Mouse (Mus musculus) embryonic facial prominence, embryonic 10.5 days (tissue): ENCODE measurements around the gene Napsa. TPM values are rescaled to one million over a fixed set of nuclear protein-coding genes. Genes with fewer than 3 reads are reported as not detected.

Experiments used
- DNase-seq: peaks from one replicate; pipeline ENCODE4 v3.0.0-alpha.2; 2017; ENCODE audit warnings: low spot score
- H3K27ac ChIP-seq: fragments of 300-500 bp; sonication (generic); replicated peaks from 2 replicates; pipeline ENCODE4 v1.5.1; 2016; ENCODE audit warnings: mild to moderate bottlenecking
- H3K27me3 ChIP-seq: fragments of 300-500 bp; sonication (generic); replicated peaks from 2 replicates; pipeline ENCODE4 v1.6.1; 2016; ENCODE audit warnings: low read depth, mild to moderate bottlenecking; ENCODE audit not compliant: poor library complexity, severe bottlenecking
- H3K36me3 ChIP-seq: fragments of 300-500 bp; sonication (generic); replicated peaks from 2 replicates; pipeline ENCODE4 v1.6.1; 2016; ENCODE audit warnings: mild to moderate bottlenecking, moderate library complexity
- H3K4me1 ChIP-seq: fragments of 300-500 bp; sonication (generic); 2 replicates; pipeline ENCODE4 v1.6.1; 2016
- H3K4me3 ChIP-seq: fragments of 300-500 bp; sonication (generic); 2 replicates; pipeline ENCODE4 v1.5.1; 2016; ENCODE audit warnings: mild to moderate bottlenecking, moderate library complexity
- H3K9me3 ChIP-seq: fragments of 300-500 bp; sonication (generic); 2 replicates; pipeline ENCODE4 v1.6.1; 2016; ENCODE audit warnings: mild to moderate bottlenecking
- WGBS: fragments of 180-500 bp; shearing (Covaris S2); methylation state at CpG from one replicate; pipeline ENCODE4 v1.1.7; 2016; 5-methylcytosine and 5-hydroxymethylcytosine counted together
- polyA plus RNA-seq: library from polyadenylated mRNA; unstranded; fragments of >200 nt; fragmentation: Nextera tagmentation; extraction: Ambion mirVana; gene quantifications from 2 replicates; pipeline ENCODE4 v1.2.1, GENCODE M21; 2016

Gene Napsa
- polyA plus RNA-seq, 1 experiment from 2014 or later: 0.88 TPM

- Histone ChIP-seq H3K4me3 (peak overlapping the region; percentile 27; the same call in 1 of the 2 replicates), H3K27me3 (peaks cover 71% of the 10 kb centered on the region), H3K9me3 (no peaks in the 10 kb centered on the region), H3K4me1 (peaks cover 54% of the 10 kb centered on the region), H3K36me3 (no peaks in the 10 kb centered on the region), H3K27ac (no peak overlapping the region)
- no peak for DNase-seq
- WGBS: 9% methylated on average over 29 of the region's 29 CpGs
Observed at GRCm38 (mm10) chr7:44606171-44606901, 34.2 kb downstream of the Napsa start.

- H3K4me1 ChIP-seq: peaks cover 22% of the 10 kb centered on the region
- no peaks in the 10 kb centered on the region for H3K9me3 ChIP-seq
- no peak overlapping the region for H3K27ac ChIP-seq
- H3K27me3 ChIP-seq: peaks cover 55% of the 10 kb centered on the region
- WGBS: 88% methylated on average over 7 of the region's 7 CpGs
- DNase-seq: no peak
- H3K4me3 ChIP-seq: no peak overlapping the region
- no peaks in the 10 kb centered on the region for H3K36me3 ChIP-seq
Observed at GRCm38 (mm10) chr7:44612192-44612591, 40.0 kb downstream of the Napsa start.

GRCm38 (mm10) chr7:44614041-44614688 lies 42.0 kb downstream of the Napsa start:
- WGBS: 5% methylated on average over 20 of the region's 20 CpGs
- DNase-seq: peak; percentile 63

GRCm38 (mm10) chr7:44615309-44615708 lies 43.1 kb downstream of the Napsa start:
- H3K27me3 ChIP-seq: peaks cover 34% of the 10 kb centered on the region
- H3K27ac ChIP-seq: no peak overlapping the region
- WGBS: 14% methylated on average over 10 of the region's 10 CpGs
- no peaks in the 10 kb centered on the region for H3K36me3 ChIP-seq
- peak overlapping the region; percentile 34 for H3K4me3 ChIP-seq
- peaks cover 22% of the 10 kb centered on the region for H3K4me1 ChIP-seq
- H3K9me3 ChIP-seq: peaks cover 7% of the 10 kb centered on the region; the same call in 1 of the 2 replicates
- DNase-seq: no peak

More at GRCm38 (mm10) chr7:44614041-44614688, 42.0 kb downstream of the Napsa start:
- peaks cover 36% of the 10 kb centered on the region for H3K27me3 ChIP-seq
- peak overlapping the region; percentile 40 for H3K4me3 ChIP-seq
- H3K36me3 ChIP-seq: no peaks in the 10 kb centered on the region
- no peak overlapping the region for H3K27ac ChIP-seq
- peaks cover 22% of the 10 kb centered on the region for H3K4me1 ChIP-seq
- 0 out of 2 replicates have a peak, but pooled peaks cover 4% of the 10 kb centered on the region for H3K9me3 ChIP-seq

- H3K36me3 ChIP-seq: no peaks in the 10 kb centered on the region
- DNase-seq: no peak
- H3K4me3 ChIP-seq: no peak overlapping the region
- peaks cover 34% of the 10 kb centered on the region for H3K27me3 ChIP-seq
- peaks cover 22% of the 10 kb centered on the region for H3K4me1 ChIP-seq
- 78% methylated on average over 14 of the region's 14 CpGs for WGBS
- no peak overlapping the region for H3K27ac ChIP-seq
- H3K9me3 ChIP-seq: peaks cover 7% of the 10 kb centered on the region; the same call in 1 of the 2 replicates
Observed at GRCm38 (mm10) chr7:44615987-44616386, 43.8 kb downstream of the Napsa start.

- no peak overlapping the region for H3K4me3 ChIP-seq
- 75% methylated on average over 3 of the region's 3 CpGs for WGBS
- no peak overlapping the region for H3K27ac ChIP-seq
- peaks cover 34% of the 10 kb centered on the region for H3K27me3 ChIP-seq
- H3K4me1 ChIP-seq: peaks cover 22% of the 10 kb centered on the region
- peaks cover 7% of the 10 kb centered on the region; the same call in 1 of the 2 replicates for H3K9me3 ChIP-seq
- no peak for DNase-seq
- no peaks in the 10 kb centered on the region for H3K36me3 ChIP-seq
Observed at GRCm38 (mm10) chr7:44617059-44617458, 44.9 kb downstream of the Napsa start.

- peaks cover 6% of the 10 kb centered on the region for H3K4me1 ChIP-seq
- H3K27me3 ChIP-seq: 0 out of 2 replicates have a peak, but pooled peaks cover 3% of the 10 kb centered on the region
- no peak overlapping the region for H3K4me3 ChIP-seq
- WGBS: 49% methylated on average over 18 of the region's 18 CpGs
- DNase-seq: peak; percentile 40
- no peak overlapping the region for H3K27ac ChIP-seq
- H3K9me3 ChIP-seq: peaks cover 3% of the 10 kb centered on the region; the same call in 1 of the 2 replicates
- no peaks in the 10 kb centered on the region for H3K36me3 ChIP-seq
Observed at GRCm38 (mm10) chr7:44623714-44624542, 51.7 kb downstream of the Napsa start.

GRCm38 (mm10) chr7:44624543-44624826 lies 52.3 kb downstream of the Napsa start:
- Histone ChIP-seq H3K4me3 (no peak overlapping the region), H3K9me3 (peaks cover 3% of the 10 kb centered on the region; the same call in 1 of the 2 replicates)
- 76% methylated on average over 3 of the region's 3 CpGs for WGBS

GRCm38 (mm10) chr7:44624828-44625227 lies 52.6 kb downstream of the Napsa start:
- H3K4me1 ChIP-seq: peaks cover 6% of the 10 kb centered on the region
- no peak overlapping the region for H3K4me3 ChIP-seq
- no peaks in the 10 kb centered on the region for H3K36me3 ChIP-seq
- no peaks in the 10 kb centered on the region; the same call in 1 of the 2 replicates for H3K9me3 ChIP-seq
- WGBS: 63% methylated on average over 14 of the region's 14 CpGs
- no peak overlapping the region for H3K27ac ChIP-seq
- DNase-seq: no peak
- H3K27me3 ChIP-seq: 0 out of 2 replicates have a peak, but pooled peaks cover 3% of the 10 kb centered on the region

More at GRCm38 (mm10) chr7:44624543-44624826, 52.3 kb downstream of the Napsa start:
- DNase-seq: no peak
- Histone ChIP-seq H3K27ac (no peak overlapping the region), H3K4me1 (peaks cover 6% of the 10 kb centered on the region), H3K27me3 (0 out of 2 replicates have a peak, but pooled peaks cover 3% of the 10 kb centered on the region), H3K36me3 (no peaks in the 10 kb centered on the region)

- no peak for DNase-seq
- Histone ChIP-seq H3K9me3 (no peaks in the 10 kb centered on the region; the same call in 1 of the 2 replicates), H3K4me1 (peaks cover 6% of the 10 kb centered on the region), H3K27me3 (0 out of 2 replicates have a peak, but pooled peaks cover 3% of the 10 kb centered on the region), H3K36me3 (no peaks in the 10 kb centered on the region), H3K27ac (no peak overlapping the region), H3K4me3 (no peak overlapping the region)
- WGBS: 87% methylated on average over 13 of the region's 13 CpGs
Observed at GRCm38 (mm10) chr7:44625241-44626067, 53.3 kb downstream of the Napsa start.

- Histone ChIP-seq H3K4me1 (peaks cover 6% of the 10 kb centered on the region), H3K4me3 (no peak overlapping the region), H3K27ac (no peak overlapping the region), H3K36me3 (no peaks in the 10 kb centered on the region), H3K9me3 (no peaks in the 10 kb centered on the region; the same call in 1 of the 2 replicates), H3K27me3 (0 out of 2 replicates have a peak, but pooled peaks cover 3% of the 10 kb centered on the region)
- no peak for DNase-seq
- 72% methylated on average over 1 of the region's 1 CpGs for WGBS
Observed at GRCm38 (mm10) chr7:44626068-44626385, 53.8 kb downstream of the Napsa start.
